Comparison of ENCODE assay signal across 20 mouse cellular contexts in the genomic region with DNA sequence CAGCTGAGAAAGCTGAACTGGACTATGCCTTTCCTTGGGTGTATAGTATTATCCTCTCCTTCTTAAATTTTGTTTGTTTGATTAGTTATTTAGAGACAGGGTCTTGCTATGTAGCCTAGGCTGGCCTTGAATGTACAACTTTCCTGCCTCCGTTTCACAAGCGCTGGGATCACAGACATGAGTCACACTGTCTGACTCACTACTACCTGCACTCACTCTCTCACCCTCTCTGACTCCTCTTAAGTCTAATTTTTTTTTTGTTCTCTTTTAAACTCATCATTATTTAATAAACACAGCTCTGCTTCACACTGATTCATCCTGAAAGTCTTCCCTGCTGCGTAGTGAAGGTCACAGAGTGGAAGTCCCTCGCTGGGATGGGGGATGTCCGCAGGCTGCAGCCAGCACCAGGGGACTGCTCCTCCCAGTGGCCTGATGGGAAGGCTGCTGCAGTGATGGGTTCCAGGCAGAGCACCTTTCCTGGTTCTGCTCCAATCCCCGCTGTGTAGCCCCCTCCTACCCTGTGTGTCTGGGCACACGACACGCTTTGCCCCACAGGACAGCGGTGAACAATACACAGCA. TPM values are rescaled to one million over a fixed set of nuclear protein-coding genes. Genes with fewer than 3 reads are reported as not detected.
DNase-seq lines count a peak whose midpoint lies in the region; ATAC-seq and TF ChIP-seq lines count a peak whose summit lies in the region.
"Had no signal": no experiment of that assay in that cellular context is flagged by ENCODE, and none has a peak within 500 bp of the region (broad histone marks: within the 10 kb centered on the region; RNA-seq: fewer than 3 reads in every experiment).

No protein-coding gene starts in this region.

- TF ChIP-seq CTCF in layer of hippocampus, adult 2 months (conservative IDR thresholded peaks at IDR 0.05), result 0 out of 2 replicates have a peak, but pooled peaks have one; percentile 6
- TF ChIP-seq CTCF in CH12.LX (conservative IDR thresholded peaks at IDR 0.05 in 1 of 2, IDR thresholded peaks at IDR 0.05 in 1 of 2; ENCODE audit: low read depth in 2 of 2, low read length in 2 of 2), result peak in 1 of 2 experiments; percentile 23; a peak in 1 of 4 replicates
- TF ChIP-seq CTCF in embryonic fibroblast, embryonic 13.5 days (IDR thresholded peaks at IDR 0.05; ENCODE audit: borderline replicate concordance, insufficient read depth, low read length), result peak; percentile 23; the same call in 1 of the 2 replicates

- dilution Hi-C loops in CH12.LX (cut with MboI; ENCODE audit: extremely low pct_ligation_motif_present, extremely low pct_unique_long_range_greater_than_20kb, low sequenced_read_pairs), result no loop called here

- no peak for DNase-seq in layer of hippocampus, adult 2 months (ENCODE audit: low spot score in 2 of 2)
- DNase-seq in layer of hippocampus, postnatal 10 days (ENCODE audit: low spot score in 2 of 2), result no peak
- DNase-seq in CH12.LX (ENCODE audit: extremely low read depth), result no peak
- DNase-seq in adrenal gland, adult 2 months, result peak; percentile 47
- DNase-seq in natural killer cell, adult 2 months (ENCODE audit: low spot score in 2 of 2), result no peak
- no peak for DNase-seq in left cerebral cortex, postnatal 25 days (ENCODE audit: low spot score in 2 of 2)
- DNase-seq: cerebellum, postnatal 25 days; heart, postnatal 10 days; lung, adult 2 months; right cerebral cortex, postnatal 14 days had no signal

- H3K9ac ChIP-seq in CH12.LX (ENCODE audit: insufficient read depth, low read depth), result no peak overlapping the region
- H3K9ac ChIP-seq: midbrain, embryonic 12.5 days; neural tube, embryonic 12.5 days had no signal

- intact Hi-C loops in left cerebral cortex, postnatal 25 days (cut with DNase I), result no loop called here

- ATAC-seq in megakaryocyte-erythroid progenitor cell, adult 5-6 weeks (replicated peaks; ENCODE audit: low FRiP score, low TSS enrichment, poor library complexity, severe bottlenecking), result no peak
- ATAC-seq: intestine, embryonic 16.5 days had no signal

- H3K4me3 ChIP-seq in layer of hippocampus, adult 2 months, result no peak overlapping the region
- H3K4me3 ChIP-seq in CH12.LX (replicated peaks in 1 of 3; ENCODE audit: low read depth in 2 of 3, low read length in 2 of 3, poor library complexity in 1 of 3), result peak overlapping the region in 1 of 3 experiments; percentile 11
- H3K4me3 ChIP-seq in embryonic fibroblast, embryonic 13.5 days (ENCODE audit: insufficient read depth, low read length), result no peak overlapping the region
- H3K4me3 ChIP-seq: midbrain, embryonic 12.5 days; neural tube, embryonic 12.5 days had no signal

- H3K36me3 ChIP-seq in CH12.LX (replicated peaks in 1 of 2; ENCODE audit: control insufficient read depth in 1 of 2, insufficient read depth in 1 of 2, low read length in 1 of 2), result no peaks in the 10 kb centered on the region
- H3K36me3 ChIP-seq: G1E; midbrain, embryonic 12.5 days; neural tube, embryonic 12.5 days had no signal

- H3K27me3 ChIP-seq in CH12.LX (replicated peaks), result peaks cover 5% of the 10 kb centered on the region
- H3K27me3 ChIP-seq: midbrain, embryonic 12.5 days; neural tube, embryonic 12.5 days had no signal

- no peak for TF ChIP-seq EP300 in CH12.LX (IDR thresholded peaks at IDR 0.05; ENCODE audit: low read length)

- TF ChIP-seq POLR2A in CH12.LX (IDR thresholded peaks at IDR 0.05; ENCODE audit: low read depth, low read length), result no peak
- TF ChIP-seq POLR2A in embryonic fibroblast, embryonic 13.5 days (IDR thresholded peaks at IDR 0.05; ENCODE audit: low read depth, low read length), result no peak

- no peaks in the 10 kb centered on the region for H3K9me3 ChIP-seq in CH12.LX (replicated peaks; ENCODE audit: low read length)
- H3K9me3 ChIP-seq: G1E; midbrain, embryonic 12.5 days; neural tube, embryonic 12.5 days had no signal

- peaks cover 6 to 8% of the 10 kb centered on the region in 2 experiments for H3K4me1 ChIP-seq in CH12.LX (ENCODE audit: control insufficient read depth in 1 of 2, insufficient read depth in 2 of 2)
- no peaks in the 10 kb centered on the region for H3K4me1 ChIP-seq in embryonic fibroblast, embryonic 13.5 days (ENCODE audit: control insufficient read depth, insufficient read depth, low read length)
- H3K4me1 ChIP-seq: midbrain, embryonic 12.5 days; neural tube, embryonic 12.5 days had no signal

- in situ Hi-C loops in CH12.LX (cut with MboI; ENCODE audit: low pct_ligation_motif_present, low pct_unique_long_range_greater_than_20kb, low sequenced_read_pairs), result no loop called here

- H3K79me2 ChIP-seq in CH12.LX (replicated peaks; ENCODE audit: control insufficient read depth, extremely low read depth, insufficient read depth, poor library complexity, severe bottlenecking), result no peaks in the 10 kb centered on the region

- no peak overlapping the region for H3K27ac ChIP-seq in layer of hippocampus, adult 2 months
- no peak overlapping the region for H3K27ac ChIP-seq in CH12.LX (ENCODE audit: insufficient read depth, low read depth)
- H3K27ac ChIP-seq in embryonic fibroblast, embryonic 13.5 days (ENCODE audit: insufficient read depth, low read length), result no peak overlapping the region
- H3K27ac ChIP-seq: midbrain, embryonic 12.5 days; neural tube, embryonic 12.5 days had no signal

- no peak; the same call in 1 of the 2 replicates for TF ChIP-seq RAD21 in CH12.LX (IDR thresholded peaks at IDR 0.05; ENCODE audit: low read depth, low read length)

- H3K4me2 ChIP-seq in CH12.LX (ENCODE audit: insufficient read depth, low read depth, poor library complexity, severe bottlenecking), result peak overlapping the region; percentile 16
- H3K4me2 ChIP-seq: midbrain, embryonic 12.5 days; neural tube, embryonic 12.5 days had no signal

TF ChIP-seq in CH12.LX, 34 proteins besides CTCF, POLR2A, EP300 and RAD21:
- TF ChIP-seq BHLHE40 (IDR thresholded peaks at IDR 0.05; ENCODE audit: low read depth, low read length) (no peak), GABPA (IDR thresholded peaks at IDR 0.05; ENCODE audit: insufficient replicate concordance, low read depth, low read length) (no peak), SMC3 (IDR thresholded peaks at IDR 0.05; ENCODE audit: low read depth, low read length) (no peak), ZKSCAN1 (IDR thresholded peaks at IDR 0.05; ENCODE audit: borderline replicate concordance, low read depth, low read length) (no peak), MYC (IDR thresholded peaks at IDR 0.05; ENCODE audit: low read depth, low read length) (no peak), USF1 (IDR thresholded peaks at IDR 0.05; ENCODE audit: low read depth, low read length) (no peak), MAZ (IDR thresholded peaks at IDR 0.05; ENCODE audit: low read depth, low read length) (no peak), MEF2A (IDR thresholded peaks at IDR 0.05; ENCODE audit: borderline replicate concordance, low read depth, low read length) (no peak), MXI1 (IDR thresholded peaks at IDR 0.05; ENCODE audit: low read depth, low read length) (no peak), TCF12 (IDR thresholded peaks at IDR 0.05; ENCODE audit: low read depth, low read length) (no peak)

RNA-seq across cellular contexts. Expression of a gene that starts 22.8 kb away (rescaled TPM):
- total RNA-seq in layer of hippocampus, adult 2 months (2021), result not detected
- not detected for total RNA-seq in layer of hippocampus, postnatal 10 days (2021)
- not detected in 2 replicates for total RNA-seq in CH12.LX (2012; rRNA removed)
- not detected in 2 replicates for total RNA-seq in CH12.LX (2014; rRNA removed)
- not detected in 2 replicates for polyA plus RNA-seq in CH12.LX (2012; ENCODE audit: insufficient read length, low read depth)
- 10 to 100 TPM in 1 of 2 experiments, 1 to 10 TPM in 1; 3.5 to 17.4 TPM for total RNA-seq in adrenal gland, adult 2 months (2021)
- 7.7 and 11.9 TPM in 2 replicates for polyA plus RNA-seq in adrenal gland, adult 2 months (2012; rRNA removed)
- not detected in 2 replicates for polyA plus RNA-seq in embryonic fibroblast, embryonic 13.5 days (2011; ENCODE audit: insufficient read length, low read depth, missing spikeins)
- total RNA-seq in megakaryocyte-erythroid progenitor cell, adult 5-6 weeks (2014; fragmentation: Nextera tagmentation), result not detected in 2 replicates
- not detected in 2 replicates for total RNA-seq in megakaryocyte-erythroid progenitor cell, adult 5-6 weeks (2017)
- not detected for total RNA-seq in left cerebral cortex, postnatal 25 days (2021)
- total RNA-seq: granulocyte monocyte progenitor cell, adult 5-6 weeks; left cerebral cortex, postnatal 10 days had no signal
- polyA plus RNA-seq: frontal cortex, adult 2 months; G1E; intestine, embryonic 16.5 days; midbrain, embryonic 12.5 days; neural tube, embryonic 12.5 days; stomach, embryonic 14.5 days had no signal

Comparison
In these comparisons a context has a peak if more than half of its experiments do, and no peak if none do; other contexts are left out.
1. RNA of a gene that starts 22.8 kb away (total RNA-seq): 3.5 to 17.4 TPM in adrenal gland, adult 2 months; not detected in layer of hippocampus, adult 2 months, not detected in layer of hippocampus, postnatal 10 days, not detected in CH12.LX, not detected in megakaryocyte-erythroid progenitor cell, adult 5-6 weeks and not detected in left cerebral cortex, postnatal 25 days; every median in the first group is over 4 times any median in the second.